Mouse (Mus musculus): Measurements from ENCODE around the gene Bcan. TPM values are rescaled to one million over a fixed set of nuclear protein-coding genes. Genes with fewer than 3 reads are reported as not detected.

Bcan gene
- total RNA-seq (2021): 10 to 100 TPM; 45.9 to 47.8 TPM
- long read RNA-seq, experiment 1, transcript Bcan-201 (14 exons, 3,141 nt): major isoform, 24 of 64 reads
- long read RNA-seq, experiment 1, partial matches to known transcripts: 26 of 64 reads
- long read RNA-seq, experiment 1, other reads (novel, unspliced or antisense): 10 of 64 reads
- long read RNA-seq, experiment 2, transcript Bcan-201 (14 exons, 3,141 nt): major isoform, 7 of 27 reads
- long read RNA-seq, experiment 2, partial matches to known transcripts: 14 of 27 reads
- long read RNA-seq, experiment 2, other reads (novel, unspliced or antisense): 6 of 27 reads

GRCm38 (mm10) chr3:88000181-88000580 lies at the start of gene Bcan:
Gene Bcan, minus strand, starts transcription at chr3:88000230.
- DNase-seq: peak; percentile 68 to 74

- no peak for DNase-seq
Measured at GRCm38 (mm10) chr3:88049532-88049931, 49.5 kb upstream of the Bcan start.

- DNase-seq: peak; percentile 85 to 91
Measured at GRCm38 (mm10) chr3:88042661-88043421, 42.8 kb upstream of the Bcan start, which contains the start of gene Gpatch4. Gene Gpatch4, plus strand, starts transcription at chr3:88043108.

DNA sequence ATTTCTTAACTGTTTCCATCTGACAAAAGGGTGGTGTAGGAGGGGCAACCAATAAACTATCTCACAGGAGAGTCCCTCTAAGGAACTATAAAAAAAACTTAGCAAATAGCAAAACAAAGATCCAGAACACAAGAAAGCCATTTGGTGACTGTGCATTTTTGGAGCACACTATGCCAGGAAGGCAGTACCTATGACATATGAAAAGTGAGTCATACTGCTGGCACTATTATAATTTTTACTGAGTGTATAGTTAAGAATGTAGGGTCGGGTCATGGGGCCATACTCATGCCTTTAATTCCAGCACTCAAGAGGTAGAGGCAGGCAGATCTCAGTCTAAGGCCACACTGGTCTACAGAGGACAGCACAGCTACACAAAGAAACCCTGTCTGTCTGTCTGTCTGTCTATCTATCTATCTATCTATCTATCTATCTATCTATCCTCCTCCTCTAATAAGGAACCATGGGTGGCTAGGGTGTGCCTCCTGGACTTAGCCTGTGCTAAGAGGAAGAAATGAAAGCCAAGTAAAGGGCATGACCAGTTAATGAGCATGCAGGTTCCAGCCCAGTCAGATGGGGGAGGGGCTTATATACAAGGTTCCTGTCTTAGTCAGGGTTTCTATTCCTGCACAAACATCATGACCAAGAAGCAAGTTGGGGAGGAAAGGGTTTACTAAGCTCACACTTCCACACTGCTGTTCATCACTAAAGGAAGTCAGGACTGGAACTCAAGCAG lies 35.7 kb upstream of the Bcan start:
- DNase-seq: no peak

DNA sequence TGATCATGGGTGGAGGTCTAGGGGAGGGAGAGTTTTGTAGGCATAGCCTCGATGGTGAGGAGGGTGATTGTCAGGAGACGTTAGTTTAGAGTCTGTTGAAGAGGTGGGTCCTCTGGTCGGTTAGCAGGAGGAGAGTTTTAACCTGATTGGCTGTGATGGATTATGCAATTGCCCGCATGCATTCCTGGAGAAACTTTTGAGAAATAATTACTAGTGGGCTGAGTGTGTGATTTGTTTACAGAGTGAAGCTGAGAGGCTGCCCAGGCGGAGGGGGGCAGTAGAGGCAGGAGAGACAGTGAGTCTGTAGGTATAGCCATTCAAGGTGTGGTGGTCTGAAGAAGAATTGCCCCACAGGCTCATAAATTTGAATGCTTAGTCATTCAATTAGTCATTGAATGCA lies 33.5 kb upstream of the Bcan start:
- DNase-seq: no peak

- peak; percentile 63 to 76 for DNase-seq
Measured at GRCm38 (mm10) chr3:88030608-88031395, 30.8 kb upstream of the Bcan start.

- no peak for DNase-seq
Measured at GRCm38 (mm10) chr3:88027434-88028186, 27.6 kb upstream of the Bcan start, which contains the start of gene Hapln2. Gene Hapln2, minus strand, starts transcription at chr3:88027583.

- no peak for DNase-seq
Measured at GRCm38 (mm10) chr3:88026823-88027222, 26.8 kb upstream of the Bcan start.

DNA sequence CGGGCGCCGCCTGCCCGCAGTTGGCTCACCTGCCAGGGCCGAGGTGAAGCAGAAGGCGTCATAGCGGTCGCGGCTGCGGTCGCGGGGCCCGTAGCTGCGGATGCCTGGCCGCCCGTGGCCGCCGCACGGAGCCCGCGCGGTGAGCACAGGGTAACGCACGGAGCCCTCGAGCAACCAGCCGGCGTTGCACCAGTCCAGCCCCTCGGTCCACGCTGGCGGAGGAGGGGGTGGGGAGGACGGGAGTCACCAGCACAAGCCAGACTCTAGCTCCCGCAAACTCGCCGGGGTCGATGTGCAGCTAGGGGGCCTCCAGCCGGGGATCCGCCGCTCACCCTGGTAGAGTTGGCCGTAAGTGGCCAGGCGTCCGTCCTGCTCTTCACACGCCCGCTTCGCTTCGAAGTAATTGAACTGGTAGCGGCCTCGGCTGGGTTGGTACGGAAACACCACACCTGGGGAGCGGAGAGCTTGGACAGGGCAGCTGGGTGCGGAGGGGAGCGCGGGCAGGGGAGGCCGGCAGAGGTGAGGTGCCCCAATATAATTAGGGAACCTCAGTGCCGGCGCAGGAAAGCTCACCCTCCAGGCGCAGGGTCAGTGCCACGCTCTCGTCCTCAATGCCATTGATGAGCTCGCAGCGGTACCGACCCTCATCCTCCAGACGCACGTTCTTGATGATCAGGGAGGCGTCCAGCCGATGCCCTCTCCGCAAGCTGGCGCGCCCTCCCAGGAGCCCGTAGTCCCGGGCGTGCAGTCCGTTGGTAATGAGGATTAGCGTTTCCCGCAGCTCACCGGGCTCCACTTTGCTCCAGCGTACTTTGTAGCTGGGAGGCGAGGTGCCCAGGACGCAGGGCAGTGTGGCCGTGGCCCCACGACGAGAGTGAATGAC lies 23.4 kb upstream of the Bcan start:
- no peak for DNase-seq

DNA sequence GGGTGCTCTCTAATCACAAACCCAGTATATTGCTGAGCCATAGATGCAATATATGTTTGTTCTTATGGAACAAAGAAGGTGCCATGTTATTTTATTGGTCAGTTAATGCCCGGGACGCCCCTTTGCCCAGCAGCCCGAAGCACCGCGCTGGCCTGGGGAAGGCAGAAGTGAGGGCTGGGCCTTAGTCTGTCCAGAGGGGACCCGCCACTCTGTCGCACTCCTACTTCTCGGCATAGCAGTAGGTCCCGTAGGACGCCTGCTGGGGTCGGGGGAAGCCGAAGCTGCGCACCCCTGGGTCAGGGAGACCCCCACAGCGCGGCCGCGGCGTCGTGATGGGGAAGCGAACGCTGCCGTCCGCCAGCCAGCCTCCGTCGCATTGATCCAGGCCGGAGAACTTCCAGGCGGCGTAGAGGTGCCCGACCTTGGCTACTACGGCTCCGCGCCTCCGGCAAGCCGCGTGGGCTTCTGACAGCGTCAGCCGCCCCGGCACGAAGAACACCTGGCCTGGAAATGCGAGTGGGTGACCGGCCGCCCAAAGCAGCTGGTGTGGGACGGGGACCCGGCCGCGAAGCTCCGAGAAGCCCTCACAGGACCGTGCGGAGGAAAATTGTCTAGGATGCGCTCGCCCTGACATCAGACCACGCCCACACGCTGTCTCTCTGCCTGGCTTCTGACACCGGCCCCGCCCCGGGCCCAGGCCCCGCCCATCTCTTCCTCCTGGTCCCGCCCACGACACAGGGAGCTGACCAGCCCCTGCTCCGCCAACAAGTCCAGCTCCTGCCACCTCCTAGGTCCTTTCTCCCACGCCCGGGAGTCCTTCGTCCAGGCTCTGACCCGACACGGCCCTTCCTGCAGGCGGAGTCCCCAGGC lies 22.5 kb upstream of the Bcan start:
- peak; percentile 96 to 98 for DNase-seq

GRCm38 (mm10) chr3:88010634-88011265 lies 10.7 kb upstream of the Bcan start:
- DNase-seq: peak; percentile 16 to 54

DNA sequence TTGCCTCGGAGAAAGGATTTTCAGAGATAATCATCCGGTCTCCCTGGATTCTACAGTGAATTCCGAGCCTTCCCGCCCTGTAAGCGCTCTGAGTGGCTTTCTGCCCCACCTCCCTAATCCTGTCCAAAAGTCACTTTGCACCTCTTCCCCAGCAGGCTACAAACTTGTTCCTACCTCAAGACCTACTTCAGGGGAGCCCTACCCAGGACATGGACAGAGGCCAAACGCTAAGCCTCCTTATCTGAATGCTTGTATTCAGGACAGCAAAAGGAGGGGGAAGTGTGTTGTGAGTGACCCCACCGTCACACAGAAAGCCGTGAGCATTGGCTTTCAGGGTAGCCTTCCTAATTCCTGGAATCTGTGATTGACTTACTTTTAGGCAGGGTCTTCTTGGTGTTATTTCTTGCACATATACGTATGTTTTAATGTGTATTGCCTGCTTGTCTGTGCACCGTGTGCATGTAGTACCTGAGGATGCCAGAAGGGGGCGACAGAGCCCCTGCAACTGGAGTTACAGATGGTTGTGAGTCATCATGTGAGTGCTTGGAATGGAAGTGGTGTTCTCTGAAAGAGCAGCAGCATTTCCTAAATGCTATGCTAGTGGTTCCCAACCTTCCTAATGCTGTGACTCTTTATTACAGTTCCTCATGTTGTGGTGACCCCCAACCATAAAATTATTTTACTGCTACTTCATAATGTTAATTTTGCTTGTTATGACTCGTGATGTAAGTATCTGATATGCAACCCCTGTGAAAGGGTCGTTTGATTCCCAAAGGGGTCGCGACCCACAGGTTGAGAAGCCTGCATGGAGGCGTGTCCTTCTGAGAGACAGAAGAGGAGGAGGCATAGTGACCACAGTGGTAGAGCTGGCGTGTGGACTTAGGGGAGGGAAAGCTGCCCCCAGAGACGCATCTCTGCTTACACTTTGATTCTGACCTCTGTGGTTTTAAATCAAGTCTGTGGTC lies 6.1 kb upstream of the Bcan start:
- no peak for DNase-seq

DNA sequence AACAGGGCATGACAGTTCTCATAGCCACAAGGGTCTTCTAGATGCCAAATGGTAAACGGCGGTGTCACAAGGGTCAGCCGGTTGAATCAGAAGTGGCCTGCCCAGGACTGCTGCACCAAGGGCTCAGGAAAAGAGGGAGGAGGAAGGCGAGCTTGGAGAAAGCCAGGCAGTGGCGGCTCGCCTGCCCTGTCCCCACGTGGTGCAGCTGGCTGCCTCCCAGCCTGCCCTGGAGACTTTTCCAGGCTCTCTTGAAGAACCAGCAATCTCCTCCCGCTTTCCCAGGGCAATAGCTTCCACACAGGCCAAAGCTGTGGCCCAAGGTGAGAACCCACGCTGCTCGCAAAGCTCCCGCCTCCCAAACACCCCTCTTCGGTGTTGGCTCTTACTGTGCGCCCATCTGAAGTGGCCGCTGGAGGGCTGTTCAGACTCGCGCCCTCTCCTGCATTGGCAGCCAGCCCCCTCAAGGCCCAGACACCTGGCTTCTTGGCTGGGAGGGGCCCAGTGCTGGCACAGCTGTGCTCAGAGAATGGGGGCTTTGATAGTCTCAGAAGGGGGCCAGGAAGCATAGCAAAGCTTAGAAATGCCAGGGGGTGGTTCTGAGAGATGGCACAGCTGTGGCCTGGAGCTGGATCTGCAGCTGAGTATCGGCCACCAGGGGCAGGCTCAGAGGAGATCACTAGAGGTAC lies 2.4 kb upstream of the Bcan start:
- peak; percentile 64 to 74 for DNase-seq

GRCm38 (mm10) chr3:88000816-88001595 lies 976 bp upstream of the Bcan start:
- DNase-seq: peak; percentile 74 to 79

DNA sequence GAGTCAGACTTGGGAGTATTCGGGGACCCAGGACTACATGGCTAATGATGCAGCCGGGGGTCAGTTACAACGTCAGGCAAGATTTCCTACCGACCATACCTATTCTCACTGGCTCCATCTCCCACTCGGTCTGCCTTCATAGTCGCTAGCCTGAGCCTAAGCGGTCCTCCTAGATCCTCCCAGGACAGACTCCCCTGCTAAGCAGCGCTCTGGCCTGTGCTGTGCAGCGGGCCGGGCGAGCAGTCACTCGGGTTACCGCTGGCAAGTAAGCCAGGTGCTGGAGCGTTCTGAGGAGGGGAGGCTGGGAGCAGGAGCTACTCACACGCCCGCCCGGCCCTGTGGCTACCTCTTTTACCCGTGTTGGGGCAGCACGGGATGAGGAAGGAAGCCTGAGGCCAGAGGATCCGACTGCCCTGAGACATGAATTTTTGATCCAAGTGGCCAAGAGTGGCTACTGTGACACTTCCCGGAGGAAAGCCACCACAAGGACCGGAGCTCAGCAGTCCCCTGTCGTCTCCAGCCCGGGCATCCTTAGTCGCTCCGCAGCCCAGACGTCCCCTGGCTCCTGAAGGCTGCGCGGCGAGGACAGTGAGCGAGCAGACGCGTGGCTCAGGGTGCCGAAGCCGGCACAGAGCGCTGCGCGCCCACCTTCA lies 661 bp downstream of the Bcan start:
- peak in 1 of 2 experiments; percentile 31 for DNase-seq
